Mouse (Mus musculus): ENCODE data around the gene Ddx19a. TPM values are rescaled to one million over a fixed set of nuclear protein-coding genes. Genes with fewer than 3 reads are reported as not detected.
"Not testable (repeated sequence)": the region's sequence is repeated elsewhere in the genome, so short reads cannot be mapped to it uniquely, and the experiment has no call there.

Ddx19a gene
- total RNA-seq (2015) (75.2 and 76.8 TPM in 2 replicates), total RNA-seq (2017) (37.4 and 48.8 TPM in 2 replicates)

GRCm38 (mm10) chr8:110997547-110998531 is at the start of gene Ddx19a:
Gene Ddx19a (minus strand): TSS chr8:110997800.
- peak; percentile 98 for ATAC-seq (replicated peaks; ENCODE audit: poor library complexity)

GRCm38 (mm10) chr8:111044003-111044734 is 46.6 kb upstream of the Ddx19a start:
- peak; percentile 80 for ATAC-seq (replicated peaks; ENCODE audit: poor library complexity)

GRCm38 (mm10) chr8:111042546-111042945 is 44.9 kb upstream of the Ddx19a start:
- no peak for ATAC-seq (replicated peaks; ENCODE audit: poor library complexity)

GRCm38 (mm10) chr8:111036591-111036990 is 39.0 kb upstream of the Ddx19a start:
- no peak for ATAC-seq (replicated peaks; ENCODE audit: poor library complexity)

- ATAC-seq (replicated peaks; ENCODE audit: poor library complexity), result peak; percentile 10
Measured at GRCm38 (mm10) chr8:111034276-111034675, 36.7 kb upstream of the Ddx19a start.

- ATAC-seq (replicated peaks; ENCODE audit: poor library complexity), result peak; percentile 98
Measured at GRCm38 (mm10) chr8:111033482-111034215, 36.0 kb upstream of the Ddx19a start.

GRCm38 (mm10) chr8:111032916-111033315 is 35.3 kb upstream of the Ddx19a start, which contains the start of gene Aars:
Gene Aars (plus strand): TSS chr8:111033144.
- no peak for ATAC-seq (replicated peaks; ENCODE audit: poor library complexity)

GRCm38 (mm10) chr8:111031572-111031971 is 34.0 kb upstream of the Ddx19a start, which contains the start of gene Ddx19b:
Gene Ddx19b (minus strand): TSS chr8:111031751.
- no peak for ATAC-seq (replicated peaks; ENCODE audit: poor library complexity)

- no peak for ATAC-seq (replicated peaks; ENCODE audit: poor library complexity)
Measured at GRCm38 (mm10) chr8:111030045-111030444, 32.4 kb upstream of the Ddx19a start.

- ATAC-seq (replicated peaks; ENCODE audit: poor library complexity), result no peak
Measured at GRCm38 (mm10) chr8:111029589-111029988, 32.0 kb upstream of the Ddx19a start.

GRCm38 (mm10) chr8:111027391-111027937 is 29.9 kb upstream of the Ddx19a start:
- peak; percentile 98 for ATAC-seq (replicated peaks; ENCODE audit: poor library complexity)

GRCm38 (mm10) chr8:111026609-111027008 is 29.0 kb upstream of the Ddx19a start:
- not testable (repeated sequence) for ATAC-seq (replicated peaks; ENCODE audit: poor library complexity)

GRCm38 (mm10) chr8:111010230-111010991 is 12.8 kb upstream of the Ddx19a start:
- not testable (repeated sequence) for ATAC-seq (replicated peaks; ENCODE audit: poor library complexity)

- no peak; the same call in 1 of the 2 replicates for ATAC-seq (replicated peaks; ENCODE audit: poor library complexity)
Measured at GRCm38 (mm10) chr8:110996641-110997430, 764 bp downstream of the Ddx19a start.

- ATAC-seq (replicated peaks; ENCODE audit: poor library complexity), result no peak
Measured at GRCm38 (mm10) chr8:110990017-110990416, 7.6 kb downstream of the Ddx19a start.

- ATAC-seq (replicated peaks; ENCODE audit: poor library complexity), result peak; percentile 98
Measured at GRCm38 (mm10) chr8:110987805-110988744, 9.5 kb downstream of the Ddx19a start.

GRCm38 (mm10) chr8:110981304-110981703 is 16.3 kb downstream of the Ddx19a start:
- ATAC-seq (replicated peaks; ENCODE audit: poor library complexity), result peak; percentile 57

GRCm38 (mm10) chr8:110977987-110978386 is 19.6 kb downstream of the Ddx19a start:
- not testable (repeated sequence) for ATAC-seq (replicated peaks; ENCODE audit: poor library complexity)

Measured in megakaryocyte progenitor cell, adult 5-6 weeks (primary cell).